Mouse (Mus musculus) B cell, adult 2 months (primary cell): ENCODE data around the gene Camk2d.
A peak's percentile ranks its signal among the peaks of the same experiment; 100 is the strongest.

Experiments used
- DNase-seq, 2 experiments: peaks; one replicate each; pipeline ENCODE4 v3.0.0; 2022

Gene Camk2d

DNA sequence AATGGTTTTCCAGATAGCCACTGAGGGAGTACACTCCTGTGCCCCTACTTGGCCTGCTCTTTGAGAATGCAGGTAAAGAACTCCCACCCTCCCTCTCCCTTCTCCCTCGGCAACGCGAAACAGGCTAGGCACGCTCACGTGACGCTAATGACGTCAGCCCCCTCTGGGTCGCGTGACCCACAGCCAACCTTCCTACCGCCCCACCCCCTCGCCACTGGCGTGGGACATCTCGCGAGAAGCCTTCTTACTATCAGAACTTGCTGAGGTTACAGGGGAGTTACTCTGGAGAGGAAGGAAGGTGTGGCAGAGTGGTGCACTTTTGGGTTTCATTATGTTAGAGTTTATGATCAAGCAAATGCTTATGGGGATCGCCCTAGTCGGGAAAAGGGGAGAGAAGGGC, at the start of gene Camk2d:
Camk2d (plus strand) TSS at position 217 of the 400 bp plus-strand sequence.
- DNase-seq = peak; percentile 99

DNA sequence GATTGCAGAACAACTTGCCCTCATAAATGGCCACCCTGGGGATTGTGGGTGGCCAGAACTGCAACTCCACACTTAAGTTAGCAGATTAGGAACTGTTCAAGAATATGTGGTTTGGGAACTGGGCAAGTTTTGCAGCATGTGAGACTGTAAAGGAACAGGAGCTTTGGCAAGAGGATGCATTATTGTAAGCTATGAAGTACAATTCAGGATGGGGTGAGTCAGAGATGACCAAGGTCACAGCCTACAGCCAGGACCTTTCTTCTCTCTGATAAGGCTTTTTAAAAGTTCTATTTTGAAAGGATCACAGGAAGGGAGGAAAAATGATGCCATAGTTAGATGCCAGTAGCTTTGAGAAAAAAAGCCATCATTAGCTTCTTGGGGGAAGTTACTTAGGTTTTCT, 48.2 kb upstream of the Camk2d start:
- DNase-seq = no peak

DNA sequence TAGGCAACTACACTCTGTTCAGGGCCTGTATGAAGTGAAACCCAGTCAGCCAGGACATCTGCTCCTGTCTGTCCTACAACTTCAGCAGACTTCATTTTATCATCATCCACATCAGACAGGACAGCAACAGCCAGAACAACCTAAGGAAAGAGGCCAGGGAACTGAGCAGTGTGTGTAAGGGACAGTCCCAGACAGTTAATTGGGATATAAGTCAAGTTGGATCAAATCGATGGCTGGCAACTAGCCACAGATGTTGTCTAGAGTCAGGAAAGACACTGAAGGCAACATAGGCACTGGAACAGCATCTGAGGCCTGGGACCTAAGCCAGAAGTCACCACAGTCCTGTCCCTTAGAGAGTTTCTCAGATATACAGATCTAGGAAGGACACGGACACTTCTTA, 32.5 kb upstream of the Camk2d start:
- DNase-seq = no peak

DNA sequence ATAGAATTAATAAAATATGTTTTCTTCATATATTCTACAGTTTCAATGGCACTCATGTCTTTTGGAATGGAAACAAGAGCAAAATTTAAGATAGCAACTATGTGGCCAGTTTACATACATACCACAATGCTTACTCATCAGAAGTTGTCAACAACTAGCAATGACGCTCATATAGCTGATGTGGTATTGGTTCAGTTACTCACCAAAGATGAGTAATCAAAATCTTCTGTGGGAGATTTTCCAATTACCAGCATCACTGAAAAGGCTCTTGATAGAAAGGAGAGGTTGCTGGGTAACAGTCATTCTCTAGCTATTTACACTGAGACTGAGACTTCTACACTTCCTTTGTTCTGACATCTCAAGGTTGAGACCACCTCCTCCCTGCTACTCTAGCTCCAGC, 25.5 kb upstream of the Camk2d start:
- DNase-seq = no peak

DNA sequence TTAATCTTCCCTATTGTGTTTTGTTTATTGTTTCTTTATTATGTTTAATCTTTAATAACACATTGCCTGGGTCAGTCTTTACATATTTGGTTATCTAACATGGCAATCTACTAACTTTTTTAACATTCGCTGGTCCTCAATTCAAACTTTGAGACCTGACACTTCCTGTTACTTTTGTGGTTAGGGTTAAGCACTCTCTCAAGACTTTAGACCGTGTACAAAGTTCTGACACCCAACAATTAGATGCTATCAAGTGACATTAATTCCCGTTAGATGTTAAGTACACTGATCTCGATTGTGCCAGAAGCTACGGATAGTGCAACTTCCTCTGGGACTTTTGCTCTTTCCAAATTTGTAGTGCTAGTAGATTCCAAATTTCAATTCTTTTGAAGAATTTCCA, 23.2 kb upstream of the Camk2d start:
- DNase-seq = no peak

DNA sequence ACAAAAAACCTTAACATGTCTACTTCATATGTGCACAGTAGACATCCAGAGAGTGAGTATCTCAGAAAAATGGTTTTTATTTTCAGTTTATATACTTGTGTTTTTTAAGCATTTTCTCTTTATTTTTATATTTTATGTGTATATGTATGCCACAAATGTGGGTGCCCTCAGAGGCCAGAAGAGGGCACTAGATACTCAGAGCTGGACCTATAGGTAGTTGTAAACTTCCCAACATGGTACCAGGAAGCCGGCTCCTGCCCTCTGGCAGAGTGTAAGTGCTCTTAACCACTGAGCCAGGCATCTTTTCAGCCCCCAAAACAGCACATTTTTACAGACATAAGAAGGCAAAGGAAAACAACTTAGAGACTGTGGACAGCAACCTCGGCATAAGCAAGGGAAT, 20.2 kb upstream of the Camk2d start:
- peak; percentile 32 to 37 for DNase-seq

DNA sequence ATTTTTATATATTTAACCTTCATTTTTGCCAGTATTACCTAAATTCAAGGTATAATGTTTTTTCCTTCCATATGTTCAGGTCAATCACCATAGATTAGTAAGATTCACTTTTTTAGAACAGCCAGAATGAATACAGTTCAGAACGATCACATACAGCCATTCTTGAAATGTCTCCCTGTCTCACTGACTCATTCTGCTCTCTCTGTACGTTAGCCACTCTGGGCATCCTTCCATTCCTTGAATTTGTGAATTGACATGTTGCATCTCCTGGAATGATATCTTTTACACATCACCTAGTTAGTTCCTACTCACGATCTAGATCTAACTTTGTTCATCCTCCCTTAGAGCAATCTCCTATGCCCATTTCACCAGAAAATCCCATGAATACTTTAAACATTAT, 10.0 kb upstream of the Camk2d start:
- DNase-seq = no peak

DNA sequence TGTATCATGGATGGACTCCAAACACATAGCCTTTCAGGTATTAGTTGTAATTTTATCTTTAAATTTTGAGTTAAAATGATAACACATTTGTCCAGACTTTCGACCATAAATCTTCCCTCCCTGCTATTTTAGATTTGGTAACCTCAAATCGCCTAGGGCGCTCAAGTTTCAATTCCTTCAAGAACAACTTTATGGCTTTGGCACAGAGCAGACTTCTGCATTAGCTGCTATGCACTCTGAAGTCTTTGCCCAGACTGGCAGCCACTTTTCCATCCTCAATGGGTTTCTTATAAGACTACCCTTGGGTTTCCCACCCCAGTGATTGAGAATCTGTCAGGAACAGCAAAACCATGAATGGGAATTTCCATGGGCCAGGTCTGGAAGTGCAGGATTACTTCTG, 8.6 kb upstream of the Camk2d start:
- no peak for DNase-seq

DNA sequence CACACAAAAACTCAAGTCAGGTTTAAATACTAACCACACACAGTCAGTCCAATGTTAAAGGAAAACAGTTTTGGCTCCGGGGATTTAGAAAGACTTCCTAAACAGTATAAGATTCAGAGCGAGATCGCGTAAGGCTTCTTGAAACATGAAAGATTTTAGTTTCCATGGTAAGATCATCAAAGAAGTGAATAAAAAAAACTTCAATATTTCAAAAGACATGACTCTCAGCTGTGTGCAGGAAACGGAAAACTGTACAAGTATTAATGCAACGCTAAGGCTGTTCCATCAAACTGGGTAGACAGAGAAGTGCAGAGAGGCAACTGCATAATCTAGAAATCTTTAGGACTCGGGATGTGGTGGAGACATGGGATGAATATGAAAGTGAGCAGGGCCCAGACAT, 6.5 kb upstream of the Camk2d start:
- DNase-seq = no peak

DNA sequence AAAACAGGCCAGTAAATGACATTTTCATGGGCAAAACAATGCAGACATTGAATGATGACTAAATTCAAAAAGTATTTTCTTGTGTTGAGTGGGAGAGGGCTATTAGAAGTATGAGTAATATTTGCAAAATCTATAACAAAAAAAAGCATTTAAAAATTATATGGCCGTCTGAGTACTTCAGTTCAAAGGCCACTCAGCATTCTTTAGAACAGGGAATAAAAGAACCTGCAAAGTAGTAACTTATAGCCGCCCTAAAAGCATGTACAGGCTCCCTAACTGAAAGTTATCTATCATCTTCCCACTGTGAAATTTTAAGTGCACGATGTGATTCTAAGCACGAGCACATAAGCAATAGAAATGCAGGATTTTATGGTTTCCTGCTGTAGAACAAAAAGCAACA, 646 bp upstream of the Camk2d start:
- DNase-seq = no peak

DNA sequence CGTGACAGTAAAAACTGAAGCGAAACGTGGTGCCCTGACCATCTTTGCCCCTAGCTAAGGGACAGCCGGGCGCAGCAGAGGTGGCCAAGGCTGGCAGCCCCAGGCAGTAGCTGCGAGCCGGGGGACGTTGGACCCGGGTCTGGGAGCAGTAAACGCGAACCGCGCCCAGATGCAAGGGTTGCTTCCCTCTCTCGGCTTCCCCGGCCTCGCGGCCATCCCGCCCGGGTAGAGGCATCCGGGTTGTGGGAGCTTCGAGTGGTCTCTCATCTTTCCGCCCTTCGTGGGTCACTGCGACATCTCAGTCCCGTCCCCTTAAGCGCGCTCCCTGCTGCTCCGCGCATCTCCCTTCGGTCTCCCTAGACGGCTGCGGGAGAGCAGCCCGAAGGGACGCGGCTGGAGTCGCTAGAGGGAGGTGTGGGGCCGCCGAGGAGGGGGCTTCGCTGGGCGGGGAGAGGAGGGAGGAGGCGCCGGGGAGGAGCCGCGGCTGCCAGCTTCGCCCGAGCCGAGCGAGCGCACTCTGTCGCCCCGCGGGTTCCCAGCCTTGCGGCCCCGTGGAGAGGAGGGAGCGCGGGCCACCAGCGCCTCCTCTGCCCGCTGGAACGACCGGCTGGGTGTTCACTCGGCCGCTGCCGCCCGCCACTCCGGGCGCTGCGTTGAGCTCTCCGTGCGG, 524 bp downstream of the Camk2d start:
- peak; percentile 85 for DNase-seq

DNA sequence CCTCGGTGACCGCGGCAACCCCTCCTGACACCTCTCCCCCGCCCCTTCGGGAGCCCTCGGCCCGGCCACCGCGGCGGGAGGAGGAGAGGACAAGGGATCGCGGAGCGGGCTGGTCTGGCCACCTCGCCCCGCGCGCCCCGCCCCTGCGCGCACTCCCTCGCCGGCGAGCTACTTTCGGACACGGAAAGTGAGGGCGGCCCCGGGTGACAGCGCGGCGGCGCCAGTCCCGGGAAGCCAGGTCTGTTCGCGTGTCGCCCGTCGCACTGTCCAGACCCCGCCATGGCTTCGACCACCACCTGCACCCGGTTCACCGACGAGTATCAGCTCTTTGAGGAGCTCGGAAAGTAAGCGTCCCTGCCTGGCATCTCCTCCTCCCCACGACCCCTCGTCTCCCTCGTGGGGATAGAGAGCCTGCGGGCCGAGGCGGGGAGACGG, 1.1 kb downstream of the Camk2d start:
- DNase-seq = peak; percentile 70 to 73

DNA sequence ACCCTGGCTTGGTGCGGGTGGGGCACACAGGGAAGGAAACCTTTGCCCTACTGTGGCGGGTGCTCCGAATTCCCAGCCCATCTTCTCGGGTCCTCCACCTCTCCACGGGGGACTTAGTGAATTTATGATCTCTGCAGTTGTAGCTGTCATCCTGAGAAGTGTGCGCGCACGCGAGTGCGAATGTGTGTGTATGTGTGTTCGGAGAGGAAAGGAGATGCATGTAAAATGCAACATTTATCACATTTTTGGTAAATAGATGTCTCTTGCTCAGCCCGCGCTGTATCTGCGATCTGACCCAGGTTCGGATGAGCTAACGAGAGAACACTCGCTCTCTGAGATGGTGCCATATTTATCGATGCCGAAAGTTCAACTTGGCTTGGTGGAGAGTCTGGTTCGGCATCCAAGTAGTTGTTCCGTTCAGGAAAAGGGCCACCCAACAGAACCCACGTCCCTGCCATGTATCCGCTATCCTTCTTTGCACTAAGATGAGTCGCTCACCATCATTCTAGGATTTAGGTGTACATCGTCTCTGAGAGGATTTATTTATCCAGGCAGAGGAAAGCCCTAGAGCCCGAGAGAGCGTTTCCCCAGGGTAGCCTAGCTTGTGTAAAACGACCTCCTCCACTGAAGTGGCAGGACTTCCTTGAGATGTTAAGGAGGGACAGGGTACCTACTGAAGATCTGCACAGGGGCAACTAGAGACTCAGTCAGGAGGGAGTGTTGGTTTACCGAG, 1.7 kb downstream of the Camk2d start:
- DNase-seq = peak in 1 of 2 experiments; percentile 29

DNA sequence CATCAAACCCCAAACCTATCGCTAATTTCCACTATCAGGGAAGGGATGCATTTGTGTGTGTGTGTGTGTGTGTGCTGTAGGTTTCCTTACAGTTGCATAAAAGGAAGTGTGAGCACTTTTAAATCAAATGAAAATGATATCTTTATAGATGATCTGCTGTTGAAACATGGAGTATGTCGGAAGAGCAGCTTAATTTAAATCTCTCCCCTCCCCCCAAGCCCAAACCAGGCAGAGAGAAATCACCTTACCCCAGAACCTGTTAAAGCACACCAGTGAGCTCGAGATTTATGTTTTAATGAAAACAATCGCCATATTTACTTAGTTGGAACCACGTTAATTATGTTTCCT, 2.2 kb downstream of the Camk2d start:
- DNase-seq = peak; percentile 28 to 39

DNA sequence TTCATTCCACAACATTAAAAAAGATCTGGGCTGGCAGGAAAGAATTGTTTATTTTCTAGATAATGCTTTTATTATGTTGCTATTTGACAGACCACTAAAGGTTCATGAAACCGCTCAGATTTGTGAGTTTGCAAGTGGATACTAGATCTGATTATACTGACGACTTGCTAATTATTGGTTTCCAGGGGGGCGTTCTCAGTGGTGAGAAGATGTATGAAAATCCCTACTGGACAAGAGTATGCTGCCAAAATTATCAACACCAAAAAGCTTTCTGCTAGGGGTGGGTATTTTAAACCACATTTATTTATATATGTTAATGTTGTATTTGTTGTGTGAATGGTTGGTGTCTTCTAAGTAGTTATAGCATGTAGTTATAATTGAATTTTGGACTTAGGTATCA, 2.8 kb downstream of the Camk2d start:
- DNase-seq = no peak

DNA sequence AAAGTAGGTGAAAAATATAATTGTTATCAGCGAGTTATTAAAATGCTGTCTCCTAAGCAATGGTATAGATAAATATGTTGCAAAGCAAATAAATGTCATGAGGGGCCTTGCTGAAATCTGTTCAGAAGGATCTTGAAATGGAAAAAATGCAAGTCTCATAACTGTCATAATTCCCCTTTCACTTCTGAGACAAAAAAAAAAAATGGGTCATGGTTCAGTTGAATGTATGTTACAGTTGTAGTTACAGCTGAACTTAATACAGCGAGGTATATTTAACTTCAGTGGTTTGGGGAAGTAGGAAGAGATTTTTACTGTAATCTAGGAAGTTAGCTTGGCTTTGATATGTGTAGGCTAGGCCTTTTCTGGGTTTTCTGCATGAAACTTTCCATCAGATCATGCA, 3.2 kb downstream of the Camk2d start:
- DNase-seq = no peak

DNA sequence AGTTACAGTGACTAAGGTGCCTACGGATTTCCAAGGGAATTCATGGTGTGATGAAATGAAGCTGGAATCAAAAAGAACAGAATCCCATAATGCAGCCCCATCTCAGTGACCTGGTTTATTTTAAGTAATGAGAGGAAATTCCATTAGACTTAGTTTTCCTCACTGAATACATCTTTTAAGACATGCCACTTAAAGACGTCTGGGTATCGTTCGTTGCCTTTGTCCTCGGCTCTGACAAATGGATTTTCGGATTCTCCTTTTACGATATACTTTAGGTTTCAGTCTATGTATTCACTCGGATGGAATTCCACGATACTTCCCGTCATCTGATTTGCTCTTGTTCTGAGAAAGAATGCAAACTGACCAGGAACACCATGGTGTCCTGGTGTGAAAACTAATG, 3.8 kb downstream of the Camk2d start:
- no peak for DNase-seq

DNA sequence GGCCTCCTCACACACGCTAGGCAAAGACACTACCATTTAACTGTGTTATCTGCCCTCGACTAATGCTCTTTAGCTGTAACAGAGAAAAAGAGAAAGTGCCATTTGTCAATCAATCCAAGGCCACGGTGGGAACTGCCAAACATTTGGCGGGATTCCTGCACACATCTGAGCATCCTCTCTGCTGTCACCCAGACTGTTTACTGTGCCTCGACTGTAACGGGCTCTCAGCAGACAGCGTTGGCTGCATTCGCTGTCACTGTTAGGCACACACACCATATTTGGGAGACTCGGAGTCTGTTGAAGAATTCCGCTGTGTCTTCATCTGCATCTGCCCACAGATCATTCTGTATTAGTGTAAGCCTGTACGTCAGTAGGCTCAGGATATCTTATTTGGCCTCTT, 6.7 kb downstream of the Camk2d start:
- no peak for DNase-seq

DNA sequence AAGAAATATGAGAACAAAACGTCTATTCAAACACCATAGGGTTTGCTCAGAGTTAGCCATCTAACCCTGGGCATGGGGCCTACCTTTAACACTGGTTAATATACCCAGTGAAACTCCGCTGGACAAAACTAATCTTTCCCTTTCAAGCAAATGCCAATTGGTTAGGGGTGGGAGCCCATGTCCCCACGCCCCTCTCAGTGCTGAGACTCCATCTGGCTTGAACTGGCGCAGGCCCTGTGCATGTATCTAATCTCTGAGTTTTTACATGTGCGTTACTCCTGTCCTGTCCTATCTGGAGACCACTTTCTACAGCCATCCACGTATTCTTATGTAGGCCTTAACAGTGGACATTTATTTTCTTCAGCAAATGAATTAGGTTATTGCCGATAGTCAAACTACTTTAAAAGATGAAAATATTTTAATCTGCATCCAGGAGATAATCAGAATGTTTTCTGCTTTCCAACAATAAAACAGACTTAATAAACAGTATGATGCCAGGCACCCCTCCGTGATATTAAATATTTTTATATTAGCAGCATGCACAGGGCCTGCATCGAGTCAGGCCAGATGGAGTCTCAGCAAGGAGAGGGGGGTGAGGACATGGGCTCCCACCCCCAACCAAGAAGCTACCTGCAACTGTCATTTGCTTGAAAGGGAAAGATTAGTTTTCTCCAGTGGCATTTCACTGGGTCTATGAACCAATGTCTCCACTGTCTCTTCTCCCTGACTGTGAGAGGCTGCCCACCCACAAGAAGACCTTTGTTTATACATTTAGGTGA, 8.7 kb downstream of the Camk2d start:
- DNase-seq = no peak

DNA sequence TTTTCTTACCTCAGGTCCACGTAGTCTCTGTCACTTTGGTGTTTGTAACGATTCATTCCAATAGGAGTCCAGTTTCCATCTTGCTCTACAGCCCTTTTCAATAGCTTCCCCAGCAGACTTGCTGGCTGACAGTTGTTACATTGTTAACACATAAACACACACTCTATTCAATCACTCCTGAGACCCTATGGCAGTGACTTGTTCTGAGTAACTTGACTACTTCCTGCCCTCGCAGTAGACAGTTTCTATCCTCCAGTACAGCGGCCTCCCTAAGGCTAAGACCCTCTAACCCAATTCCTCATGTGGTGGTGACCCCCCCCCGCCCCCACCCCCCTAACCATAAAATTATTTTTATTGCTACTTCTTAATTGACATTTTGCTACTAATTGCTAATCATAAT, 13.2 kb downstream of the Camk2d start:
- no peak for DNase-seq

DNA sequence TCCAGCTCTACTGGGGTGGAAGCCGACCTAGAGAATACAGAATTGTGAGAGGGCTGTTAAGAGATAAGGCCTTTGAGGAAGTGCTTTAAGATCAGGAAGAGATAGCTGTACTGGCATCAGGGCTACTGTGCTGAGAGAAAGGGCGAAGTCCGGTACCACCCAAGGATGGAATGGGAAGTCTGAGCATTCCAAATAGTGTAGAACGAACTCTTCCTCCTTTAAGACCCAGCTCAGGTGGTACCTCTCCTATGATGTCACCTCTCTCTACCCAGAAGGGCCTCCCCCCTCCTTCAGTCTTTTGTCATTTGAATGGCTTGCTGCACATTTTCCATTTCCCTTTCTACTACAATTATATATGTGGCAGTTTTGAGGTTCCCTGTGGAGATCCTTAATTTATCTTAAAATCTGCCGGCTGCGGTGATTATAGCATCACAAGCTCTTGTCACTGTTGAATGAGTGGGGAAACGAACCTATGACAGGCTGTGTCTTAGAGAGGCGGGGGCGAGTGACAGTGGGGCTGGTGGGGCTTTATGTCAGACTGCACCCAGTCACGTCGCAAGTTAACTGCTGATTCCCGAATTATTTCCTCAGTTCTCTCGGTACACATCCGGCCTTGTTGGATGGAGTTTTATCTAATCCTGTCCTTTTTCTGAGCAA, 13.8 kb downstream of the Camk2d start:
- DNase-seq = peak; percentile 54 to 59

DNA sequence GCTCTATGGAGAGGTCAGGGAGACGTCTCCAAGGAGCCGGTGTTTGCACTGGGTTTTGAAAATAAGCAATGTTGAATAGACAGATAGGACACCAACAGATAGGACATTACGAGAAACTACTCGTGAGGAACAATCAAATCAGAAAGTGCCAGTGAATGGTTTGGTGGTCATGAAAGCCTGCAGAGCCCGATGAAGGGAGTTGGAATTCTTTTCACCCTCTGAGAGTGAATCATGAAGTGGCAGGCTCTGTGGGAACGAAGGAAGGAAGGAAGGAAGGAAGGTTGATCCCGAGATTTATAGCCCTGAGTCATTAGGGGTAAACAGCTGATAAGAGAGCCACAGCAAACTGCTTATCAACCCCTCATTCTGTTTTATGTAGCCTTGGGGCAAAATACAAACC, 15.5 kb downstream of the Camk2d start:
- no peak for DNase-seq

DNA sequence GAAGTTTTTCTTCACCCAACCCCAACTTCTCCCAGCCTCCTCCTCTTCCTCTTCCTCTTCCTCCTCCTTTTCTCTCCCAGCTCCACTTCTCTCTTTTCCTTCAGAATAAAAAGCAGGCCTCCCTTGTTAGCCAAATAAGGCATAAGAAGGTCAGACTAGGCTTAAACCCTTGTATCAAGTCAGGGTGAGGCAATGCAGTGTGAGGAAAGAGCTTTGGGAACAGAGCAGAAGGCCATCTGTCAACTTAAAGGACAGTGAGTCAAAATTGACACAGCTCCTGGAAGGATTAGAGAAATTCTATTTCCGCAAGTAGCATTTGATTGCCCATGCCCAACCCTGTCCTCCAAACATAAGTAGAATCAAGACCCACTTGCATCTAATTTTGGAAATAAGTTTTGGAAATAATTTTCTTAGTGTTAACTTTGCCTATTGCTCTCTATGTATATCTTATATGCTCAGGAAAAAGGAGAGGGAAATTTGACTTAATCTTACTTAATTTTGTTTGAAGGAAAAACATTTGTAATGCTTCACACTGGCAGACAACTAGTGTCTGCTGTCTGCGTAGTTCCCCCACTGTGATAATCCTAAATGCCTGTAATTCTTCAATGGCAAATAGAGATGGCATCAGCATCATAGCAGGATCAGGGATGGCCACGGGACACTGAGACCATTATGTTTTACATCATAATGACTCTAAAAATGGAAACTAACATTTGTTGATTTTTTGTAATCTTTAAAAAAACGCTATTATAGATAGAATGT, 16.8 kb downstream of the Camk2d start:
- no peak for DNase-seq
